Mouse (Mus musculus): ENCODE measurements around the gene 6430571L13Rik. TPM values are rescaled to one million over a fixed set of nuclear protein-coding genes. Genes with fewer than 3 reads are reported as not detected.
"Not testable (repeated sequence)": the region's sequence is repeated elsewhere in the genome, so short reads cannot be mapped to it uniquely, and the experiment has no call there.

The 6430571L13Rik gene
- polyA plus RNA-seq, 1 experiment from 2014 or later, result 2.0 TPM

- WGBS, result 91% methylated on average over 3 of the region's 3 CpGs
- Histone ChIP-seq H3K4me1 (ENCODE audit: control insufficient read depth, insufficient read depth, low read length) (no peaks in the 10 kb centered on the region), H3K4me3 (ENCODE audit: low read depth, low read length) (no peak overlapping the region), H3K27ac (ENCODE audit: low read depth, low read length) (no peak overlapping the region), H3K36me3 (ENCODE audit: control insufficient read depth, insufficient read depth, low read length) (no peaks in the 10 kb centered on the region), H3K27me3 (ENCODE audit: control insufficient read depth, insufficient read depth, low read length) (no peaks in the 10 kb centered on the region), H3K9ac (ENCODE audit: low read length) (no peak overlapping the region), H3K9me3 (ENCODE audit: control insufficient read depth, low read length) (no peaks in the 10 kb centered on the region), H3K4me2 (ENCODE audit: low read depth) (no peak overlapping the region)
- DNase-seq (ENCODE audit: low spot score) (no peak), ATAC-seq (ENCODE audit: insufficient read depth, low FRiP score, low TSS enrichment) (no peak)
Measured at GRCm38 (mm10) chr9:107304383-107304782, 36.0 kb upstream of the 6430571L13Rik start.

GRCm38 (mm10) chr9:107305012-107305411 lies 35.4 kb upstream of the 6430571L13Rik start:
- WGBS, result 89% methylated on average over 4 of the region's 4 CpGs
- Histone ChIP-seq H3K4me2 (ENCODE audit: low read depth) (no peak overlapping the region), H3K9me3 (ENCODE audit: control insufficient read depth, low read length) (no peaks in the 10 kb centered on the region), H3K4me1 (ENCODE audit: control insufficient read depth, insufficient read depth, low read length) (no peaks in the 10 kb centered on the region), H3K27ac (ENCODE audit: low read depth, low read length) (no peak overlapping the region), H3K36me3 (ENCODE audit: control insufficient read depth, insufficient read depth, low read length) (no peaks in the 10 kb centered on the region), H3K27me3 (ENCODE audit: control insufficient read depth, insufficient read depth, low read length) (no peaks in the 10 kb centered on the region), H3K9ac (ENCODE audit: low read length) (no peak overlapping the region), H3K4me3 (ENCODE audit: low read depth, low read length) (no peak overlapping the region)
- DNase-seq (ENCODE audit: low spot score), result no peak
- ATAC-seq (ENCODE audit: insufficient read depth, low FRiP score, low TSS enrichment), result no peak

- H3K4me3 ChIP-seq (ENCODE audit: low read depth, low read length), result no peak overlapping the region
- H3K9me3 ChIP-seq (ENCODE audit: control insufficient read depth, low read length), result no peaks in the 10 kb centered on the region
- no peak overlapping the region for H3K9ac ChIP-seq (ENCODE audit: low read length)
- 68% methylated on average over 13 of the region's 13 CpGs for WGBS
- no peaks in the 10 kb centered on the region for H3K27me3 ChIP-seq (ENCODE audit: control insufficient read depth, insufficient read depth, low read length)
- DNase-seq (ENCODE audit: low spot score) (no peak), ATAC-seq (ENCODE audit: insufficient read depth, low FRiP score, low TSS enrichment) (no peak)
- no peak overlapping the region for H3K27ac ChIP-seq (ENCODE audit: low read depth, low read length)
- no peaks in the 10 kb centered on the region for H3K4me1 ChIP-seq (ENCODE audit: control insufficient read depth, insufficient read depth, low read length)
- no peak overlapping the region for H3K4me2 ChIP-seq (ENCODE audit: low read depth)
- H3K36me3 ChIP-seq (ENCODE audit: control insufficient read depth, insufficient read depth, low read length), result no peaks in the 10 kb centered on the region
Measured at GRCm38 (mm10) chr9:107305601-107306542, 34.5 kb upstream of the 6430571L13Rik start.

- H3K4me3 ChIP-seq (ENCODE audit: low read depth, low read length); H3K9me3 ChIP-seq (ENCODE audit: control insufficient read depth, low read length); H3K27me3 ChIP-seq (ENCODE audit: control insufficient read depth, insufficient read depth, low read length); DNase-seq (ENCODE audit: low spot score); H3K36me3 ChIP-seq (ENCODE audit: control insufficient read depth, insufficient read depth, low read length); H3K4me1 ChIP-seq (ENCODE audit: control insufficient read depth, insufficient read depth, low read length); H3K9ac ChIP-seq (ENCODE audit: low read length); ATAC-seq (ENCODE audit: insufficient read depth, low FRiP score, low TSS enrichment); H3K27ac ChIP-seq (ENCODE audit: low read depth, low read length); H3K4me2 ChIP-seq (ENCODE audit: low read depth): not testable (repeated sequence)
- 100% methylated on average over 1 of the region's 1 CpGs for WGBS
Measured at GRCm38 (mm10) chr9:107306673-107307072, 33.7 kb upstream of the 6430571L13Rik start.

GRCm38 (mm10) chr9:107307099-107307872 lies 33.1 kb upstream of the 6430571L13Rik start:
- DNase-seq (ENCODE audit: low spot score) (no peak), ATAC-seq (ENCODE audit: insufficient read depth, low FRiP score, low TSS enrichment) (no peak)
- Histone ChIP-seq H3K9ac (ENCODE audit: low read length) (no peak overlapping the region), H3K27me3 (ENCODE audit: control insufficient read depth, insufficient read depth, low read length) (no peaks in the 10 kb centered on the region), H3K36me3 (ENCODE audit: control insufficient read depth, insufficient read depth, low read length) (no peaks in the 10 kb centered on the region), H3K27ac (ENCODE audit: low read depth, low read length) (no peak overlapping the region), H3K4me1 (ENCODE audit: control insufficient read depth, insufficient read depth, low read length) (no peaks in the 10 kb centered on the region), H3K4me3 (ENCODE audit: low read depth, low read length) (no peak overlapping the region), H3K9me3 (ENCODE audit: control insufficient read depth, low read length) (no peaks in the 10 kb centered on the region), H3K4me2 (ENCODE audit: low read depth) (no peak overlapping the region)
- WGBS, result 94% methylated on average over 11 of the region's 11 CpGs

- Histone ChIP-seq H3K4me2 (ENCODE audit: low read depth) (no peak overlapping the region), H3K9me3 (ENCODE audit: control insufficient read depth, low read length) (no peaks in the 10 kb centered on the region), H3K4me1 (ENCODE audit: control insufficient read depth, insufficient read depth, low read length) (no peaks in the 10 kb centered on the region), H3K36me3 (ENCODE audit: control insufficient read depth, insufficient read depth, low read length) (no peaks in the 10 kb centered on the region), H3K27ac (ENCODE audit: low read depth, low read length) (no peak overlapping the region), H3K27me3 (ENCODE audit: control insufficient read depth, insufficient read depth, low read length) (no peaks in the 10 kb centered on the region), H3K4me3 (ENCODE audit: low read depth, low read length) (no peak overlapping the region), H3K9ac (ENCODE audit: low read length) (no peak overlapping the region)
- DNase-seq (ENCODE audit: low spot score) (no peak), ATAC-seq (ENCODE audit: insufficient read depth, low FRiP score, low TSS enrichment) (no peak)
- WGBS, result 77% methylated on average over 12 of the region's 12 CpGs
Measured at GRCm38 (mm10) chr9:107307886-107308285, 32.5 kb upstream of the 6430571L13Rik start.

GRCm38 (mm10) chr9:107308346-107309000 lies 31.9 kb upstream of the 6430571L13Rik start:
- DNase-seq (ENCODE audit: low spot score) (no peak), ATAC-seq (ENCODE audit: insufficient read depth, low FRiP score, low TSS enrichment) (no peak)
- WGBS, result 94% methylated on average over 9 of the region's 9 CpGs
- no peak overlapping the region for H3K4me3 ChIP-seq (ENCODE audit: low read depth, low read length)
- no peaks in the 10 kb centered on the region for H3K27me3 ChIP-seq (ENCODE audit: control insufficient read depth, insufficient read depth, low read length)
- H3K9me3 ChIP-seq (ENCODE audit: control insufficient read depth, low read length), result no peaks in the 10 kb centered on the region
- H3K36me3 ChIP-seq (ENCODE audit: control insufficient read depth, insufficient read depth, low read length), result no peaks in the 10 kb centered on the region
- no peak overlapping the region for H3K9ac ChIP-seq (ENCODE audit: low read length)
- H3K4me2 ChIP-seq (ENCODE audit: low read depth), result no peak overlapping the region
- H3K27ac ChIP-seq (ENCODE audit: low read depth, low read length), result no peak overlapping the region
- H3K4me1 ChIP-seq (ENCODE audit: control insufficient read depth, insufficient read depth, low read length), result no peaks in the 10 kb centered on the region

- Histone ChIP-seq H3K36me3 (ENCODE audit: control insufficient read depth, insufficient read depth, low read length) (no peaks in the 10 kb centered on the region), H3K9me3 (ENCODE audit: control insufficient read depth, low read length) (no peaks in the 10 kb centered on the region), H3K27ac (ENCODE audit: low read depth, low read length) (no peak overlapping the region), H3K9ac (ENCODE audit: low read length) (no peak overlapping the region), H3K4me2 (ENCODE audit: low read depth) (no peak overlapping the region), H3K4me1 (ENCODE audit: control insufficient read depth, insufficient read depth, low read length) (no peaks in the 10 kb centered on the region), H3K27me3 (ENCODE audit: control insufficient read depth, insufficient read depth, low read length) (no peaks in the 10 kb centered on the region), H3K4me3 (ENCODE audit: low read depth, low read length) (no peak overlapping the region)
- DNase-seq (ENCODE audit: low spot score) (no peak), ATAC-seq (ENCODE audit: insufficient read depth, low FRiP score, low TSS enrichment) (no peak)
- 77% methylated on average over 9 of the region's 9 CpGs for WGBS
Measured at GRCm38 (mm10) chr9:107309171-107309570, 31.2 kb upstream of the 6430571L13Rik start.

Measured in neural tube, embryonic 11.5 days (tissue).